15 mouse cellular contexts compared by ENCODE assay signal in the genomic region with DNA sequence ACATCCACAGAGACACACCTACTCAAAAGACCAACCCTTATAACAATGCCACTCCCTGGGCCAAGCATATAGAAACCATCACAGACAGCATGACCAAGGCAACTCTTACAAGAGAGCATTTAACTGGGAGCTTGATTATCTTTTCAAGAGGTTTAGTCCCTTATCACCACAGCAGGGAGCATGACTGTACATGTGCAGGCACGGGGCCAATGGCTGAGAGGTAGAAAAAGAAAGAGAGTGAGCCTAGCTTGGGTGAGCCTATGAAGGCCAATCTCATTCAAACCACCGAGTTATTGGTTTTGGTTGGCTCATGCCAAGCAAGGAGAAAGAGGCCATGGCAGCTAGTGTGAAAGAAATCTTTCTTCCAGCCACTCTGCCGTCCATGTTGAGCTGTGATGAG. TPM values are rescaled to one million over a fixed set of nuclear protein-coding genes. Genes with fewer than 3 reads are reported as not detected.
DNase-seq lines count a peak whose midpoint lies in the region; ATAC-seq and TF ChIP-seq lines count a peak whose summit lies in the region.
"Had no signal": no experiment of that assay in that cellular context is flagged by ENCODE, and none has a peak within 500 bp of the region (broad histone marks: within the 10 kb centered on the region; RNA-seq: fewer than 3 reads in every experiment).

No protein-coding gene starts in this region.

- H3K4me3 ChIP-seq in MEL (ENCODE audit: control insufficient read depth in 1 of 2, insufficient read depth in 1 of 2, low read depth in 2 of 2, low read length in 2 of 2), result peak overlapping the region; percentile 25 to 47
- no peak overlapping the region for H3K4me3 ChIP-seq in liver, embryonic 16.5 days (ENCODE audit: low read depth, low read length)
- H3K4me3 ChIP-seq in left cerebral cortex, adult 2 months, result no peak overlapping the region
- H3K4me3 ChIP-seq: hindbrain, embryonic 10.5 days had no signal

- TF ChIP-seq POLR2A in MEL (IDR thresholded peaks at IDR 0.05; ENCODE audit: control insufficient read depth in 1 of 2, insufficient read depth in 1 of 2, low read depth in 1 of 2, low read length in 2 of 2, poor library complexity in 1 of 2), result no peak

- peak; percentile 48; the same call in 1 of the 2 replicates for ATAC-seq in erythroid progenitor cell, adult 5-6 weeks (replicated peaks; ENCODE audit: low FRiP score, poor library complexity, severe bottlenecking)
- ATAC-seq in liver, embryonic 16.5 days (ENCODE audit: low read depth), result peak; percentile 70
- ATAC-seq: forebrain, embryonic 16.5 days had no signal

- H3K27ac ChIP-seq in MEL (ENCODE audit: control insufficient read depth, low read depth, low read length), result peak overlapping the region; percentile 76
- 0 out of 2 replicates have a peak overlapping the region, but pooled peaks have one; percentile 27 for H3K27ac ChIP-seq in liver, embryonic 16.5 days (ENCODE audit: low read length)
- H3K27ac ChIP-seq in left cerebral cortex, adult 2 months, result no peak overlapping the region
- H3K27ac ChIP-seq: hindbrain, embryonic 10.5 days had no signal

- peaks cover 0 to 24% of the 10 kb centered on the region in 2 experiments; a peak in 2 of 4 replicates for H3K36me3 ChIP-seq in MEL (ENCODE audit: control insufficient read depth in 1 of 2, insufficient read depth in 2 of 2, low read length in 2 of 2)
- H3K36me3 ChIP-seq in liver, embryonic 16.5 days (ENCODE audit: control insufficient read depth, insufficient read depth), result no peaks in the 10 kb centered on the region
- H3K36me3 ChIP-seq: hindbrain, embryonic 10.5 days had no signal

- peak; percentile 81 to 86 for TF ChIP-seq EP300 in MEL (IDR thresholded peaks at IDR 0.05; ENCODE audit: low read depth in 1 of 2, low read length in 2 of 2)

- 32% methylated on average over 3 of the region's 3 CpGs for WGBS in liver, embryonic 16.5 days (ENCODE audit: insufficient replicate concordance)

- no peaks in the 10 kb centered on the region for H3K27me3 ChIP-seq in MEL (ENCODE audit: control insufficient read depth in 1 of 2, insufficient read depth in 2 of 2, low read length in 2 of 2)
- H3K27me3 ChIP-seq in liver, embryonic 16.5 days (ENCODE audit: control insufficient read depth, insufficient read depth, low read depth, low read length), result no peaks in the 10 kb centered on the region

- peaks cover 14 to 37% of the 10 kb centered on the region in 2 experiments for H3K4me1 ChIP-seq in MEL (ENCODE audit: control insufficient read depth in 1 of 2, insufficient read depth in 2 of 2, low read length in 2 of 2)
- peaks cover 21% of the 10 kb centered on the region for H3K4me1 ChIP-seq in liver, embryonic 16.5 days (ENCODE audit: control insufficient read depth, low read depth, low read length)

- no peaks in the 10 kb centered on the region for H3K9me3 ChIP-seq in MEL (replicated peaks; ENCODE audit: insufficient read depth, low read length)
- H3K9me3 ChIP-seq in liver, embryonic 16.5 days (replicated peaks; ENCODE audit: control insufficient read depth, low read length), result no peaks in the 10 kb centered on the region
- H3K9me3 ChIP-seq: hindbrain, embryonic 10.5 days had no signal

- H3K79me2 ChIP-seq in MEL (ENCODE audit: control insufficient read depth, insufficient read depth, low read length, poor library complexity), result no peaks in the 10 kb centered on the region

- 0 out of 2 replicates have a peak overlapping the region, but pooled peaks have one; percentile 26 for H3K4me2 ChIP-seq in liver, embryonic 16.5 days (ENCODE audit: low read depth, low read length)
- H3K4me2 ChIP-seq: lung, embryonic 14.5 days had no signal

- H3K9ac ChIP-seq in MEL (ENCODE audit: control insufficient read depth, low read depth, low read length, poor library complexity, severe bottlenecking), result peak overlapping the region; percentile 2
- H3K9ac ChIP-seq in liver, embryonic 16.5 days (ENCODE audit: low read depth, low read length), result no peak overlapping the region
- H3K9ac ChIP-seq: lung, embryonic 14.5 days had no signal

- peak; percentile 28 for DNase-seq in adrenal gland, adult 2 months
- no peak for DNase-seq in adrenal gland, adult 8-10 months
- peak; percentile 91 for DNase-seq in MEL (ENCODE audit: low read depth, low spot score)
- no peak for DNase-seq in left cerebral cortex, adult 2 months (ENCODE audit: extremely low spot score in 1 of 2, low spot score in 2 of 2)
- no peak for DNase-seq in thymus, postnatal 0 days (ENCODE audit: low spot score)
- no peak for DNase-seq in neural tube, embryonic 10.5 days (ENCODE audit: extremely low spot score, low spot score)
- DNase-seq: cerebellum, postnatal 14 days; gastrocnemius, postnatal 25 days; kidney, adult 9 months; lung, embryonic 14.5 days; right cerebral cortex, postnatal 25 days had no signal

- intact Hi-C loops in left cerebral cortex, adult 2 months (cut with DNase I), result no loop called here

- TF ChIP-seq CTCF in MEL (IDR thresholded peaks at IDR 0.05 in 2 of 3, conservative IDR thresholded peaks at IDR 0.05 in 1 of 3; ENCODE audit: control insufficient read depth in 1 of 3, insufficient read depth in 1 of 3, low read depth in 2 of 3, low read length in 3 of 3, poor library complexity in 1 of 3, severe bottlenecking in 1 of 3), result no peak
- no peak for TF ChIP-seq CTCF in left cerebral cortex, adult 2 months (IDR thresholded peaks at IDR 0.05)

- TF ChIP-seq RAD21 in MEL (IDR thresholded peaks at IDR 0.05; ENCODE audit: low read depth, low read length), result no peak

TF ChIP-seq in MEL, 35 proteins besides CTCF, POLR2A, EP300 and RAD21 (continues in another document):
- TF ChIP-seq TCF12 (IDR thresholded peaks at IDR 0.05; ENCODE audit: low read depth, low read length) (peak; percentile 86), UBTF (IDR thresholded peaks at IDR 0.05; ENCODE audit: borderline replicate concordance, insufficient read depth, low read depth, low read length) (no peak), SIN3A (IDR thresholded peaks at IDR 0.05; ENCODE audit: low read length) (peak; percentile 86)

RNA-seq across cellular contexts. Expression of a gene that starts 26.6 kb away (rescaled TPM):
- 1 to 10 TPM in 1 of 2 experiments, under 1 TPM in 1; 0.86 to 1.8 TPM for total RNA-seq in adrenal gland, adult 2 months (2021)
- 2.9 and 4.8 TPM in 2 replicates for polyA plus RNA-seq in adrenal gland, adult 2 months (2012; rRNA removed)
- 1 to 10 TPM; 1.2 to 2.2 (median 1.7) TPM for total RNA-seq in adrenal gland, adult 8-10 months (2022)
- 1.0 and 1.1 TPM in 2 replicates for total RNA-seq in MEL (2012; rRNA removed)
- 1 to 10 TPM in 1 of 2 experiments, not detected in 1; 6.7 TPM for polyA plus RNA-seq in MEL (2012; ENCODE audit: insufficient read depth in 1 of 2, insufficient read length in 2 of 2, low read depth in 1 of 2, low replicate concordance in 2 of 2, missing spikeins in 1 of 2)
- 8.8 TPM in 1 of 2 replicates, not detected in the other for total RNA-seq in erythroid progenitor cell, adult 5-6 weeks (2015; ENCODE audit: low replicate concordance)
- total RNA-seq in erythroid progenitor cell, adult 5-6 weeks (2017; ENCODE audit: low replicate concordance), result 3.9 TPM in 1 of 2 replicates, not detected in the other
- polyA plus RNA-seq in liver, embryonic 16.5 days (2015; fragmentation: Nextera tagmentation; extraction: Ambion mirVana), result 0.40 and 0.48 TPM in 2 replicates
- 1 to 10 TPM; 1.9 TPM for total RNA-seq in left cerebral cortex, adult 2 months (2021)
- polyA plus RNA-seq in thymus, postnatal 0 days (2015; fragmentation: Nextera tagmentation; extraction: Ambion mirVana), result 2.4 TPM in 2 replicates

RNA-seq across cellular contexts. Expression of a gene that starts 26.7 kb away (rescaled TPM):
- 100 to 1,000 TPM in 1 of 2 experiments, 10 to 100 TPM in 1; 82.6 to 161 TPM for total RNA-seq in adrenal gland, adult 2 months (2021)
- polyA plus RNA-seq in adrenal gland, adult 2 months (2012; rRNA removed), result 50.5 and 52.5 TPM in 2 replicates
- 100 to 1,000 TPM in 3 of 4 experiments, 10 to 100 TPM in 1; 72.1 to 188 (median 154) TPM for total RNA-seq in adrenal gland, adult 8-10 months (2022)
- total RNA-seq in MEL (2012; rRNA removed), result 55.4 and 70.6 TPM in 2 replicates
- polyA plus RNA-seq in MEL (2012; ENCODE audit: insufficient read depth in 1 of 2, insufficient read length in 2 of 2, low read depth in 1 of 2, low replicate concordance in 2 of 2, missing spikeins in 1 of 2), result 100 to 1,000 TPM in 1 of 2 experiments, not detected in 1; 796 TPM
- total RNA-seq in erythroid progenitor cell, adult 5-6 weeks (2015; ENCODE audit: low replicate concordance), result 231 and 281 TPM in 2 replicates
- 118 and 215 TPM in 2 replicates for total RNA-seq in erythroid progenitor cell, adult 5-6 weeks (2017; ENCODE audit: low replicate concordance)
- polyA plus RNA-seq in liver, embryonic 16.5 days (2015; fragmentation: Nextera tagmentation; extraction: Ambion mirVana), result 18.0 and 18.5 TPM in 2 replicates
- total RNA-seq in left cerebral cortex, adult 2 months (2021), result 100 to 1,000 TPM; 194 to 222 TPM
- 120 and 167 TPM in 2 replicates for polyA plus RNA-seq in thymus, postnatal 0 days (2015; fragmentation: Nextera tagmentation; extraction: Ambion mirVana)

RNA-seq across cellular contexts. Expression of a gene that starts 34.0 kb away (rescaled TPM):
- total RNA-seq in adrenal gland, adult 2 months (2021), result 100 to 1,000 TPM; 100 to 114 TPM
- 70.4 and 79.3 TPM in 2 replicates for polyA plus RNA-seq in adrenal gland, adult 2 months (2012; rRNA removed)
- 100 to 1,000 TPM in 3 of 4 experiments, 10 to 100 TPM in 1; 73.6 to 207 (median 150) TPM for total RNA-seq in adrenal gland, adult 8-10 months (2022)
- 140 and 153 TPM in 2 replicates for total RNA-seq in MEL (2012; rRNA removed)
- polyA plus RNA-seq in MEL (2012; ENCODE audit: insufficient read depth in 1 of 2, insufficient read length in 2 of 2, low read depth in 1 of 2, low replicate concordance in 2 of 2, missing spikeins in 1 of 2), result 100 to 1,000 TPM in 1 of 2 experiments, not detected in 1; 239 TPM
- 233 and 266 TPM in 2 replicates for total RNA-seq in erythroid progenitor cell, adult 5-6 weeks (2015; ENCODE audit: low replicate concordance)
- 256 and 262 TPM in 2 replicates for total RNA-seq in erythroid progenitor cell, adult 5-6 weeks (2017; ENCODE audit: low replicate concordance)
- polyA plus RNA-seq in liver, embryonic 16.5 days (2015; fragmentation: Nextera tagmentation; extraction: Ambion mirVana), result 37.8 and 40.5 TPM in 2 replicates
- 100 to 1,000 TPM; 177 to 178 TPM for total RNA-seq in left cerebral cortex, adult 2 months (2021)
- polyA plus RNA-seq in thymus, postnatal 0 days (2015; fragmentation: Nextera tagmentation; extraction: Ambion mirVana), result 101 and 125 TPM in 2 replicates

RNA-seq across cellular contexts. Expression of a gene that starts 34.4 kb away (rescaled TPM):
- 10 to 100 TPM; 26.5 to 35.8 TPM for total RNA-seq in adrenal gland, adult 2 months (2021)
- 54.3 and 58.6 TPM in 2 replicates for polyA plus RNA-seq in adrenal gland, adult 2 months (2012; rRNA removed)
- total RNA-seq in adrenal gland, adult 8-10 months (2022), result 10 to 100 TPM; 38.5 to 54.6 (median 41.4) TPM
- total RNA-seq in MEL (2012; rRNA removed), result 78.7 and 83.3 TPM in 2 replicates
- polyA plus RNA-seq in MEL (2012; ENCODE audit: insufficient read depth in 1 of 2, insufficient read length in 2 of 2, low read depth in 1 of 2, low replicate concordance in 2 of 2, missing spikeins in 1 of 2), result 10 to 100 TPM in 1 of 2 experiments, not detected in 1; 89.0 TPM
- total RNA-seq in erythroid progenitor cell, adult 5-6 weeks (2015; ENCODE audit: low replicate concordance), result 4.2 and 10.5 TPM in 2 replicates
- 3.3 and 6.2 TPM in 2 replicates for total RNA-seq in erythroid progenitor cell, adult 5-6 weeks (2017; ENCODE audit: low replicate concordance)
- polyA plus RNA-seq in liver, embryonic 16.5 days (2015; fragmentation: Nextera tagmentation; extraction: Ambion mirVana), result 14.0 and 15.5 TPM in 2 replicates
- 10 to 100 TPM; 50.3 to 55.7 TPM for total RNA-seq in left cerebral cortex, adult 2 months (2021)
- 33.9 and 35.1 TPM in 2 replicates for polyA plus RNA-seq in thymus, postnatal 0 days (2015; fragmentation: Nextera tagmentation; extraction: Ambion mirVana)

Comparison
In these comparisons a context has a peak if more than half of its experiments do, and no peak if none do; other contexts are left out.
1. DNase-seq: peak in adrenal gland, adult 2 months (single experiment) and MEL (single experiment); none in adrenal gland, adult 8-10 months (single experiment), left cerebral cortex, adult 2 months (0 of 2), thymus, postnatal 0 days (single experiment) and neural tube, embryonic 10.5 days (single experiment).
2. H3K4me3 ChIP-seq: peak in MEL (2 of 2); none in liver, embryonic 16.5 days (single experiment) and left cerebral cortex, adult 2 months (single experiment).